Mouse (Mus musculus): Measurements from ENCODE around the gene Tab1. TPM values are rescaled to one million over a fixed set of nuclear protein-coding genes. Genes with fewer than 3 reads are reported as not detected.

Gene Tab1
- total RNA-seq, 4 experiments from 2014 or later, result 24.4 to 30.0 (median 26.9) TPM

DNA sequence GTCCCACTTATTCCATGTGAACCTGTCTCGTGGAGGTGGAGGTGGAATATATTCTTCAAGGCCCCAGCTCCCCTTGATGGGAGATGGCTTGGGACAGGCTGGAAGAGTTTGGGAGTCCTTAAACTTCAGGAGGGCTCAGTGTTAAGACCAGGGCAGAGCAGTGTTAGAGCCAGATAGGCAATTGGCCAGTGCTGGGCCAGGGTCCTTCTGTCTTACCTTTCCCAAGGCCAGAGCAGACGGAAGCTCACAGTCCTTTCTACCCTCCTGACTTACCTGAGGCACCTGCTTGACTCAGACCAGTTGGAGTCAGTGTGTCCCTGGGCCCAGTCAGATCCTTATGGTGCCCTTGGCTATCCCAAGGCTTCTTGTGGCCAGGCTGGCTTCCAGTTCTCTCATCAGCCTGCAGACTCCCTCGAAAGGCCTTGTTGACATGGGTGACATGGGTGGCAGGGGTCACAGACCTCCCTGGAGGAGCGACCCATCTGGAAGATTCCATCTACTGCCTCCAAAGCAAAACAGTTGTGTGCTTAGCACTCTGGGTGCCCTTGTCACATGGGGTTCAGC lies 29.6 kb downstream of the Tab1 start:
- no peak for DNase-seq (ENCODE audit: low spot score in 2 of 2)

DNA sequence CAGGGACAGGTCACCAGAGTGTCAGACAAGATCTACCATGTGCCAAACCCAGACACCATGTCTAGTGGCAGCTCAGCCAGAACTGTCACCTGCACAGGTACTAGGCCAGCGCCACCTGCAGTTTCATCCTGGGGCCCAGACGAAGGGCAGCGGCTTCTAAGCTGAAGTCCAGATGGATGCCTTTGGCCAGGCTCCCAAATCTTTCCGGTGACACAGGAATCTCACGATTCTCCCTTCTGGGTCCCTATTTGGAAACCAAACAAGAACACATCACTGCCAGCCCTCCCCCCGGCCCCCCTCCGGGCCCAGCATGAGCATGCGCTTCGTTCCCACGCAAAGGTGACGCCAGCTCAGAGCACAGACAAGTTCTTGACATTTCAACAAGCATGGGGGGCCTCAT lies 30.3 kb downstream of the Tab1 start:
- peak in 1 of 2 experiments; percentile 80 for DNase-seq (ENCODE audit: low spot score in 2 of 2)

DNA sequence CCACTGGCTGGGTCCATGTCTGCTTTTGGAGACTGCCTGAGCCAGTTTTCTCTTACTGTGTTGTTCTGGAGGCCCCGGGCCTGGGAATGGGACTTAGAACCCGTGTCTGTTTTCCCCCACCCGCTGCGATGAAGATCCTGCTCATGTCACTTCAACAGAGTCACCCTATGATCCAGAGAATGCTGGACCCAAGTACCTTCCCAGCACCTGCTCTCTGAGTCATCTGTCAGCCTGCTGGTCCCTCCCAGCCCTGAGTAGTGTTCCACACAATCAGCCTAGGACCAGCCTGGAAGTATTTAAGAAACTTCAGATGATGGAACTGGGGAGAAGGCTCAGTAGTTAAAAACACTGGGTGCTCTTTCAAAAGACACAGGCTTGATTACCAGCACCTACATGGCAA lies 30.8 kb downstream of the Tab1 start:
- DNase-seq (ENCODE audit: low spot score in 2 of 2), result no peak

GRCm38 (mm10) chr15:80165396-80165795 lies 32.5 kb downstream of the Tab1 start:
- no peak for DNase-seq (ENCODE audit: low spot score in 2 of 2)

GRCm38 (mm10) chr15:80169484-80169883 lies 36.6 kb downstream of the Tab1 start:
- DNase-seq (ENCODE audit: low spot score in 2 of 2), result no peak

DNA sequence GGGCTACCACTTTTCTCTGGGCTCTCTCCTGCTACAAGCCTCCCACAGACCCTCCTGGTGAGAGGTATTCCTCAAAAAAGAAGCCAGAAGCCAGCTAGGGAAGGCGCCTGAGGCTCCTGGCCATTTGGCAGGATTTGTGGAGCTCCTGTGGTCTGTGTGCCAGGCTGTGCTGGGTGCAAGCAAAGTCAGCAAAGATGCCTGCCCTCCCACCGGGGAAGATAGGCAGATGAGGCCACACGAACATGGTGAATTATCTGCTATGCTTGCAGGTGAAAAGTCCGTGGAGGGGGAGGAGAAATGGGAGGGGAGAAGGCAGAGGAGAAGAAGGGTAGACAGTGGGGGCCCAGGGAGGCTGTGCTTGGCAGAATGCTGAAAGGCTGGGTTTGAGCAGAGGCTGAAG lies 37.4 kb downstream of the Tab1 start:
- no peak for DNase-seq (ENCODE audit: low spot score in 2 of 2)

GRCm38 (mm10) chr15:80171286-80171685 lies 38.4 kb downstream of the Tab1 start:
- no peak for DNase-seq (ENCODE audit: low spot score in 2 of 2)

DNA sequence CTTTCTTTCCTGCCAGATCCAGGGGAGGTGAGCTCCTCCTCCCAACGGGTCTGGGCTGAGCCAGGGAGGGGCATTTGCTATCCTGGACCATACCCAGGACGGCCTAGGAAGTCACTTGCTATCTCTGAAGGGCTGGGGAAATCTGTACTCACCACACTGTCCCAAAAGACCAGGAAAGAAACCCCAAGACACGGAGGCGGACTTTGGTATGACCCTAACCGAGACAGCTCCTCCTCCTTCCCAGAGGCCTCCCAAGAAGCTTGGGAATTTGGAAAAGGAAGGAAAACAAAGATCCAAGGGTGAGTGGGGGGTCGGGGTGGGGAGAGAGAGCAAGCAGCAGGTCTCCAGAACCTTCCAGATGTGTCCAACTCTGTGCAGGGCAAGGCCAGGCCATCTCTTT lies 38.9 kb downstream of the Tab1 start:
- no peak for DNase-seq (ENCODE audit: low spot score in 2 of 2)

GRCm38 (mm10) chr15:80173001-80173771 lies 40.3 kb downstream of the Tab1 start, which contains the start of gene Mgat3:
Gene Mgat3 (plus strand): TSS chr15:80173721.
- DNase-seq (ENCODE audit: low spot score in 2 of 2), result peak; percentile 36 to 57

- DNase-seq (ENCODE audit: low spot score in 2 of 2), result peak; percentile 42 to 68
These were observed 41.1 kb downstream of the Tab1 start for GRCm38 (mm10) chr15:80173781-80174597.

- no peak for DNase-seq (ENCODE audit: low spot score in 2 of 2)
These were observed 41.6 kb downstream of the Tab1 start for GRCm38 (mm10) chr15:80174598-80174875.

GRCm38 (mm10) chr15:80175316-80175715 lies 42.4 kb downstream of the Tab1 start:
- DNase-seq (ENCODE audit: low spot score in 2 of 2), result no peak

GRCm38 (mm10) chr15:80175756-80176155 lies 42.8 kb downstream of the Tab1 start:
- DNase-seq (ENCODE audit: low spot score in 2 of 2), result no peak

DNA sequence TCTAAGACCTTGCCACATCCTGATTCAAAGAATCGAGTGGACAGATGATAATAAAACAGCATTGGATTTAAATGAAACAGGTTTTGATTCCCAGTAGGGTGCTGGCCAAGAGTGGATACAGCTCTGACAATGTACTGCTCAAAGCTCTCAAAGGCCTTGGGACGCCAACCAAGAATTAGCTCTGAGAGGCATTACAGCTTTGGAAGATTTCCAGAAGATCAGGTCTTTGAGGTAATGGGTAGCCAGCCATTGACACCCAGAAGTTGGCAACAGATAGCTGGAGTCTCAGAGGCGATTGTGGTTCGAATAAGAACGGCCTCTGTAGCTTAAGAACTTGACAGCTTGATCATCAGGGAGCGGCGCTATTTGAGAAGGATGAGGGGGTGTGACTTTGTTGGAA lies 48.6 kb downstream of the Tab1 start:
- DNase-seq (ENCODE audit: low spot score in 2 of 2), result no peak

GRCm38 (mm10) chr15:80182072-80182700 lies 49.3 kb downstream of the Tab1 start:
- no peak for DNase-seq (ENCODE audit: low spot score in 2 of 2)

DNA sequence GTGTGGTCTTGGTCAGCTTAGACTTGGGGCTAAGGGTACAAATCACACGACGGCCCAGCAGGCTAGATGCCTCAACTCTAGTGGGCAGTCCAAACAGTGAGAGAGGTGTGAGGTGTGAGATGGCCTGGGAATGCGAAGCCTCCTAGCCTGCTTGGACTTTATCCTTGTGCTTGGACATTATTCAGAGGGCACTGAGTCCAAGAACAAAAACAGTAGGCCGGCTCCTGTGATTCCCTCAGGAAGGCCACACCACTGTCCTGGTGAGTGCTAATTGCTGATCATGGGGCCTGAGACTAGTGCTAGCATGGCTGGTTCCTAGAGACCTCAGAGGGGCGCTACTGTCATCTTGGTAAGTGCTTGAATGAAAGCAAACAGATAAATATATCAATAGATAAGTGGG lies 56.0 kb downstream of the Tab1 start:
- DNase-seq (ENCODE audit: low spot score in 2 of 2), result no peak

- no peak for DNase-seq (ENCODE audit: low spot score in 2 of 2)
These were observed 57.1 kb downstream of the Tab1 start for GRCm38 (mm10) chr15:80190075-80190474.

DNA sequence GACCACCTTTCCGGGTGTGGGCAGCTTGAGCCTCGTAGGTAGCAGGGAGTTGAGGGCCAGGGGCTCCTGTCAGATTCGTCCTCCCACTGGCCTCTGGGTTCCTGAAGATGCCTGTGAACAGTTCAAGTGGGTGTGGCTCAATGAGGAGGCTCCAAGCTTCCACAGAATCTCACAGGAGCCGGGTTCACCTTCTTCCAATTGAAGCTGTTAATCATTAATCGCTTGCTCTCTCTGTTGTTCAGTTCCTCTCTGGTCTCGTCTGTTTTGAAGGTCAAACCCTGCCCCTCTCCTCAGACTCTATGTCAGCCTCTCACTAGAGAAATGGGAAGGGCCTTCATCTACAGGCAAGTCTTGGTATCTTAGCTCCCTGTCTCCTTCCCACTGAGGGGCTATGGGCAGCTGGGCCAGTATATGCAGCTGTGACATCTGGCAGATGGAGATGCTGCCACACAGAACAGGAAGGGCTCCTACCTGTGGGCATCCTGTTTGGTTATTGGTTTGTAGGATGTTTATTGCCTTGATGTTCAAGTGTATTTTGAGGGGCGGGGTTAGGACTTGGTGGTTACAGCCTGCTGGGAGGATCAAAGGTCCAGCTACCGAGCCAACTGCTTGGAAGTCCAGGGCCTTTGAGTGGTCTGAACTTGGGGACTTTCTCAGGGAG lies 58.8 kb downstream of the Tab1 start:
- DNase-seq (ENCODE audit: low spot score in 2 of 2), result no peak

DNA sequence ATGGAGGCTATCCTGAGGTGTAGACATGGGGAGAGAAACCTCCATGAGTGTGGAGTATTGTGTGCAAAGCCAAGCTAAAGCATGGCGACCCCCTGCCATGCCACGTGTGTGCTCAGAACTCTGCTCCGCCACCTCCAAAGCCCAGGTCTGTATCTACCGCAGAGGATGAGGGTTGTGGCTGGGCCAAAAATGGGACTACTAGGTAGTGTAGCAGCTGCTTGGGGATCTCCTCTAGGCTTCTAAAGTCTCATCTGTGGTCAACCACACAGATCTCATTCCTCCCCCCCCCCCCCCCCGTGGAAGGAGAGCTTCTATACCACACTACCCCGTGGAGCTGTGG lies 59.3 kb downstream of the Tab1 start:
- no peak for DNase-seq (ENCODE audit: low spot score in 2 of 2)

DNA sequence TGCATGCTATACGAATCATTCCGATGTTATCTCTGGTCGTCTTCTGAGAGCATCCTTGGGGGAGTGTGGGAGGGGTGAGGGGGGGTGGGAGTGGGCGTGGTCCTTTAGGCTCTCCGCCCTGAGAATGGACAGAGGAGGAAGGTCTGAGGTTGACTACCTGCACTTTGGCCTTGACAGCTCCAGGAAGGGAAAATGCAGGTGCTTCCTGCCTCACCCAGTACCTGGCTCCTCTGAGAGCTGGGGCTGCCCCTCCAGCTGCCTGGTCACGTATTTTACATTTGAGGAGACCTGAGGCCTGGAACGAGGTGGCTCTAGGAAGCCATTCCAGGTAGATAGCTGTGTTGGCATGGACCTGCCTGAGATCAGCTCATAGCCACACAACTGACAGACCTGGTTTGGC lies 59.9 kb downstream of the Tab1 start:
- no peak for DNase-seq (ENCODE audit: low spot score in 2 of 2)

GRCm38 (mm10) chr15:80199556-80199955 lies 66.6 kb downstream of the Tab1 start:
- DNase-seq (ENCODE audit: low spot score in 2 of 2), result no peak

Data from left cerebral cortex, adult 8-10 months (tissue).